Mouse (Mus musculus): ENCODE data around the gene Tex26. TPM values are rescaled to one million over a fixed set of nuclear protein-coding genes. Genes with fewer than 3 reads are reported as not detected.

Gene Tex26
- total RNA-seq, 2 experiments from 2014 or later: not detected

GRCm38 (mm10) chr5:149484270-149484669, 44.8 kb downstream of the Tex26 start:
- no peak for DNase-seq
- intact Hi-C loops (cut with DNase I): no loop called here

DNA sequence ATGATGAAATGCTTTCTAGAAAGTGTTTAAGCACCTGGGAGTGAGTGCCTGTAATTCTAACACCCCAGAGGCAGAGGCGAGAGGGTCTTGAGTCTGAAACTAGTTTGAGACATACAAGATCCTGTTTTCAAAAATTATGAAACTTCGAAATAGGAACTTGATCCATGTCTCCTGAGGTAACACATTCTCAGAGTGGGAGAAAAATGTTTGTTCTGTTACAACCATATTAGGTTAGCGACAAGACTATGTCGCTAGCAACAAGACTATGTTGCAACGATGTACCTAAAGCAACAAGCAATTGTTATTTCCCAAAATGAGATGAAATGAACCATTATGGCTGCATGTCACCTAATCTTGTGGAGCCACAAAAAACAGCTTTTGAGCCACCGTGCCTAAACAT, 46.0 kb downstream of the Tex26 start:
- no peak for DNase-seq
- intact Hi-C loops (cut with DNase I): no loop called here

GRCm38 (mm10) chr5:149488360-149489021, 49.0 kb downstream of the Tex26 start:
- intact Hi-C loops (cut with DNase I): no loop called here
- no peak for DNase-seq

GRCm38 (mm10) chr5:149489136-149489535, 49.7 kb downstream of the Tex26 start:
- no peak for DNase-seq
- intact Hi-C loops (cut with DNase I): no loop called here

DNA sequence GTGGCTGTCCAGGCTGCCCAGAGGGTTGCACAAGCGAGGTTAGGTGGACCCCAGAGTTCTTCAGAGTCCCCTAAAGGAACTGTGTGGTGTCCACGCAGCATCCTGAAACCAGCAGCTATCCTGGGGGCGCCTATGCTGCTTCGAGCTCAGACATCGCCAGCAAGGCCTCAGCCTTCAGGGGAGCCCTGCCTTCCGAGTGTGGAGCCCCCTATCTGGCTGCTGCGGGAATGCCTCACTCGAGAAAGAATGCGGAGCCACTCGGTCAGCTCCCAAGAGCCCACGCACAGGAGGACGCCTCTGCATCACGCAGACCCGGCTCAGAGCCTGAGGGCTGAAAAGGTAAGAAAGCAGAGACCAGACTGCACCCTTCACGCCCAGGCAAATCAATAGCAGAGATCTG, 50.8 kb downstream of the Tex26 start:
- DNase-seq: no peak
- intact Hi-C loops (cut with DNase I): no loop called here

- DNase-seq: no peak
- intact Hi-C loops (cut with DNase I): no loop called here
Measured at GRCm38 (mm10) chr5:149495655-149496054, 56.2 kb downstream of the Tex26 start.

DNA sequence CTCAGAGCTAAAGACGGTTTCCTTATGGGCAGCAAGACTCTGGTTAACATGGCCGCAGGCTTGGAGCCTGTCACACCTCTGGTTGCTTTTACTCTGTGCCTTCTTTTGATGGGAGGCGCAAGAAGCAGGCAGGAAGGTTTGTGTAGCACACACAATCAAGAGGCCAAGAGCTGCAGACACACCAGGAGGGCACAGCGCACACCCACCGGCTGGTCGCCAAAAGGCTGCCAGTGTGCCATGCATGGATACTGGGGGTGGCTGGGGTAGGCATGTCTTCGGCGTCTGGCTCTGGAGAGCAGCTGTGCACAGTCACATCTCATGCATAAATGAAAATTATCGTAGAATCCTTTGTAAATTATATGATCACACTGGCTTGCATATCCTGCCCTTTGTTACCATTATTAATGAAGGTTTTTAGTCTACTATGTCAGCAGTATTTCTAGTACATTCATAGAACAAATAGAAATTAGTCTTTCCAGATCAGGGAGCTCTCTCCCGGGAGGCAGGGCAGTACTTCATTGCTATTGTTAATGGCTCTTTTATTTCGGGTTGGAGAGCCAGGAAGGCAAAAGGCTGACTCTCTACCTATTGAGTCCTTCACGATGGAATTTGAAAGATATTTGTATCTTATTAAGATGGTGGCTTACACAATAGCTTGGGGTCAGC, 57.1 kb downstream of the Tex26 start:
- intact Hi-C loops (cut with DNase I): no loop called here
- no peak for DNase-seq

GRCm38 (mm10) chr5:149499936-149500335, 60.5 kb downstream of the Tex26 start:
- DNase-seq: no peak
- intact Hi-C loops (cut with DNase I): no loop called here

DNA sequence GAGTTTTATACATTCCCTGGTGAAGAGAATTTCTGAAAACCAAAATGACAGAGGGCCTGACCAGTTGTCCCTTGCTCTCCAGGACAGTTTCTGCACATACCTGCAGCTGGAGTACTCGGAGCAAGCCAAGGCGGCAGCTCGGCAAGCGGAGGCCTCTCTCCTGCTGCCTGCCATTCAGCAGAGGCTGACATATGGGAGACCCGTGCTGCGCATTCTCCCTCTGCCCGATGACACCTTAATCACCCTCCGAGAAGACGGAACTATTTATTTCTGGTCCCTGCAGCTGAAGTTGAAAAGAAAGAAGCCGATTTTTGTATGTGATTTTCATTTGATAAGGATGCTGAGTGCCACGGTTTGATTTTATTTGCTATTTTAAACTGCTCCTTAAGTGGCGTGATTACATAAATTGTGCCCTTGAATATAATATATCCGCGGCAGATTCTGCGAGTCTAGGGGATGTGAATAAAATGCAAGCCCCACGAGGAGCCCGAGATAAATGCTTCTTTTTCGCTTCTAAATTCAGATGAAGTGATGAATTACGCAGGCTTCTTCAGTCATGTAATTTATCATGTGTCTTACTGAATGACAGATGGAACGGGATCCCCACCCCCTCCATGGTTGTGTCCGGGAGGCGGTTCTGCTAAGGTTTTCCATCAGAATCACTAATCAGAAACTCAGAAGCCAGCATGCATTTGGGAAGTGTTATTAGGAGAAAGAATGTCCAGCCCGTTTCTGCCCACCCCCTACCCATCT, 64.1 kb downstream of the Tex26 start:
- DNase-seq: no peak
- intact Hi-C loops (cut with DNase I): no loop called here

- DNase-seq: no peak
- intact Hi-C loops (cut with DNase I): no loop called here
Measured at GRCm38 (mm10) chr5:149504985-149505384, 65.5 kb downstream of the Tex26 start.

- DNase-seq: no peak
Measured at GRCm38 (mm10) chr5:149506033-149506432, 66.6 kb downstream of the Tex26 start.

DNA sequence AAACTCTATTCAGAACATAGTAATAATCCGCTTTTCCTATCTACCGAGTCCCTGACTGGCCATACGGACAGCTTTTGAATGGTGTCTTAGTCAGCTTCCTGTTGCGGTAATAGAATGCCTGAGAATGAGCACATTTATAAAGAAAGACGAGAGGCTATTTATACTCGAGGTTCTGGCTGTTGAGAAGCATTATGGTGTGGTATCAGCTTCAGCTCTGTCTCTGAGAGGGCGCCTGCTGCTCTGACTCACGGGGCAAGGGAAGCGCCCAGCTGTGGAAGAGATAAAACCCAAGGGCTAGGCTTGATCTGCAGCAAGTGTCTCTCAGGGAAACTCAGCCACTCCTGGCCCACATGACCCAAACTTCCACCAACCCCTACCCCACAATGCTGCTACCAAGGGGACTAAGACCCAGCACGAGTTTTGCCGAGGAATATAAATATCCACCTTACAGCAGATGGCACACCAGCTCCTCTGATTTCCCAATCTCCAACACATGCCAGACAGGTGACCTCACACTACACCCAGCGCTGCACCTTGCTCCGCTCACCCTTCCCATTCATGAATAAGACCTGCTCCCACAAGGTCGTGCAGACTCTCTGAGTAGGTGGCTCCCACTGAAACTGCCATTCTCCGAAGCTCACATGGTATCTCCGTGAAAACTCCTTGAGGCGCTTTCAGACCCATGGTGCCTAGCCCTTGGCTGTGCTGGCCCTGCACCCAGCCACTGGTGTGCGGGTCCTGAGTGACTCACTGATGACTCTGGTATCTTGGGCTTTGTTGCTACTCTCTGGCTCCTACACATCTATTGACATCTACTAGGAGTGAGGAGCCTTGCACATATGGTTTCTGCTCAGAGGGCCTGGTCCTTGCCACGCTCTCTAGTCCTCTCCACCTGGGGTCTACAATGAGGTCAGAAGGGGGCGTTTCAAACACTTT, 68.9 kb downstream of the Tex26 start:
- DNase-seq: no peak
- intact Hi-C loops (cut with DNase I): no loop called here

More at GRCm38 (mm10) chr5:149506033-149506432, 66.6 kb downstream of the Tex26 start:
- intact Hi-C loops (cut with DNase I): no loop called here

DNA sequence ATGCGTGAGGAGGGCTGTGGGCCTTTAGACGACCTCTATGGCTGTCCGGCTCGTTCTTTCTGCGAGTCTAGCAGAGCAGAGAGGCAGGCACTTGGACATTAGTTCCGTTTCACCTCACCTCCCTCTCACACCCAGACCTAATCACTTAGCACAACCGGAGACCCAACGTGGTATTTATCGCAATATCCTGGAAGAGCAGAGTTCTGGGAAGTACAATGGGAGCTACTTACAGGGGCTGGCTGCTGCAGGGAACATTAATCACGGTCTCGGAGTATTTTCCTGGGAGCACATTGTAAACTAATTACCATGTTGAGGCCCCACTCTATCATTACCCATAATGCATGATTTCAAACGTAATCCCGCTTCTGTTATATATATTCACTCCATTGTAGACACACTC, 70.9 kb downstream of the Tex26 start:
- intact Hi-C loops (cut with DNase I): no loop called here

DNA sequence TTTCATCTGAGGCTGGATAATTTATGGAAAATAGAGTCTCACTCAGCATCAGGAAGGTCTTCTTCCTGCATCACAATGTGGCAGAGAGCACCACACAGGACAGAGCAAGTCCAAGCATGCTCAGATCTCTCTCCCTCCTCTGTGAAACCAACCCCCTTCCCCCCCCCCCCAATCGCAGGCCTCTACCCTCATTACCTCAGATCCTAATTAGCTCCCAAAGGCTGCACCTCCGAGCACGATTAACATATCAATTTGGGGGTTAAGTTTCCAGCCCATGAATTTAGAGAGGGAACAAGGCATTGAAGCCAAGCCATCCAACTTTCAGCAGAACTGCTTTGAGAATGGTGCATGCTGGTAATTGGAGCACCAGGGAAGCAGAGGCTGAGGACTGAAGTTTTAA, 73.2 kb downstream of the Tex26 start:
- DNase-seq: no peak
- intact Hi-C loops (cut with DNase I): no loop called here

More for the DNA sequence above, 70.9 kb downstream of the Tex26 start:
- no peak for DNase-seq

DNA sequence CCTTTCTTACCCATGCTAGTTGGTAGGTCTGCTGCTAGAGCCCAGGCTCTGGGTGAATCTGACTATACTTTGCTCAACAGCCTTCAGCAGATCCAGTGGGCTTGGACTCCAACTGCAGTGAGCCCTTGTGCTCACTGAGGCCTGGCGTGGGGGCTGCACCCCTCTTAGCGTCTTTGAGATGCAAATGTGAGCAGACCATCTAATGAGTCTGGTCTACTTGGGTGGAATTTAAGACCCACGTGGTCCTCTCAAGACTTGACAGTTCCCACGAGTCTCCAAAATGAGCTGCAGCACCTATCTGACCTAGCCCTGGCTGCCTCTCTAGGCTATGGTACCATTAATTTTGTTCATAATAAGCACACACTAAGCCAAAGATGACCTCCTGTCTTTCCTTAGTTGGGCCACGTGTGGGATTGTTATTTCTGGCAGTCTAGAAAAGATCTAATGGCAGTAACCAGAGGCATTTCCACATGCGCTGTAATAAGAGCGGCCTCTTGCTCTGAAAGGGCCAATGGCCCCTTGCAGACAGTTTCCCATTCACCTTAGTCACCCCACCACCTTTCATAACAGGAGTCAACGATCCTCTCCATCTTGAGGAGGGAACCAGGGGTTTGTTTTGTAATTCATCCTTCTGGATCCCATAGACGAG, 74.1 kb downstream of the Tex26 start:
- intact Hi-C loops (cut with DNase I): no loop called here
- DNase-seq: no peak

DNA sequence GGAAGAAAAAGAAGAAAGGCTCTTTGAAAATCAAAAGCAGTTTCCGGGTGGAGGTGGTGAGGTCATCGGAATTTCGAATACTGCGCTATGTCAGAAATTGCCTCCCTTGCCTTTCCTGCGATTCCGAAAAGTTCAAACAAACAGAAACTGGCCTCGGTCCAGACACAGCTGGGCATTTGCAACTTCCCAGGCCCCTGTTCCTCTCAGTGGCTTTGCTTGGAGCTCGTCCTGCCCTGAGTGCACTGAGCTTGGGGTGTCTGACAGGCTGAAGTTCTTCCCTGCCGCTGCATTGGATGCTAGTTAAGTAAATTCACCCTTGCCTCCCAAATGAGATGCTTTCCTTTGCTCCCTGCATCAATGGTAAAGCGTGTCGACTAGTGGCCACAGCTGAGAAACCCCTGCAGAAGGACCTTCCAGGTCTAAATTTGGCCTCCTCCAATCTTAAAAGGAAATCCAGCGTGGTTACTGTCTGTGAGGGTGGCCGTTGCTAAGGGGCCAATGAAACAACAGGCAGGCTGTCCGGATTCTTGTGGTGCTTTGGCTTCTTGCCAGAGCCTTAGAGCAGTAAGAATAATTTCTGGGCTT, 74.7 kb downstream of the Tex26 start:
- DNase-seq: peak; percentile 19 to 52
- intact Hi-C loops (cut with DNase I): no loop called here

GRCm38 (mm10) chr5:149514890-149515289, 75.4 kb downstream of the Tex26 start:
- intact Hi-C loops (cut with DNase I): no loop called here
- no peak for DNase-seq

GRCm38 (mm10) chr5:149517116-149517515, 77.7 kb downstream of the Tex26 start:
- intact Hi-C loops (cut with DNase I): no loop called here
- DNase-seq: no peak
